Mouse (Mus musculus) adipocyte (in vitro differentiated cells): Measurements from ENCODE around the gene Fiz1.

ENCODE experiments used
- DNase-seq: peaks from one replicate; pipeline ENCODE4 v3.0.0-alpha.2; 2016; ENCODE audit warnings: low spot score

Gene Fiz1

GRCm38 (mm10) chr7:4996934-4997333 lies 17.6 kb downstream of the Fiz1 start:
- no peak for DNase-seq

DNA sequence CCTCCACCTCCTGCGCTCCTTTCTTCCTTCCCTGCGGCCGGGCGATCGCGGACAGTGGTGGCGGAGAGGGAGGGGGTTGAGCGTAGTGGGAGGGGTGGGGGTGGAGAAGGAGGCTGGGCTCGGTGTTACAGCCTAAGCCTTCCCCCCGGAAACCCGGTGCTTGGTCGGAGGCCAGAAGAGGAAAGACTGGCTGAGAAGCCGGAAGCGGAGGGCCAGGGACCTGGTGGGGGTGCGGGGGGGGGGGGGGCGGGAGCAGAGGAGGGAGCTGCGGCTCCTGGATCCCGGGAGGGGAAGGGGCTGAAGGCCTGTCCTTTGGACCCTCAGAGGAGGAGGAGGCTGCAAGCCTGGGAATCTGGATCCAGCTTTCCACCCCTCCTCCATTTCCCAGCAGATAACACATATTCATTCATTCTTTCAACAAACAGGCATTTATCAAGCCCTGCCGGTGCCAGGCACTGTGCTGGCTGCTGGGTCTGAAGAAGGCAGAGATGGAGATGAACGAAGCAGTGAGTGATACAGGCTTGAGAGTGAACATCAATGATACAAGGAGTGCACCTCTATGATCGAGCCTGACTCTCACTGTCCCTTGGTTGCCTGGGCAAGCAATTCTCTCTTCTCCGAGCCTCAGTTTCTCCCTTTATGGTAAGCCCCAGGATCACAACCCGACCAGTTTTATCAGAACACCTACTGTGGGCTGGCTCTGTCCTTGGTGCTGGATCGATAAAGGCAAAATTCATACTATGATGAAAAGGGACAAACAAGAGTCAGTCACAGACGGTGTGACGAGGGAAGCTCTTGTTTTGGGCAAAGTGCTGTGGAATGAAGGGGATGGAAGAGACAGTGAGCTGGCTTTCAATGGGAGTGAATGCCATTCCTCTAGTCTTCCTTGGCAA lies 18.2 kb downstream of the Fiz1 start, which contains the start of gene Zfp579:
Zfp579 (minus strand) TSS at position 156 of the 893 bp plus-strand sequence.
- DNase-seq: peak; percentile 88

DNA sequence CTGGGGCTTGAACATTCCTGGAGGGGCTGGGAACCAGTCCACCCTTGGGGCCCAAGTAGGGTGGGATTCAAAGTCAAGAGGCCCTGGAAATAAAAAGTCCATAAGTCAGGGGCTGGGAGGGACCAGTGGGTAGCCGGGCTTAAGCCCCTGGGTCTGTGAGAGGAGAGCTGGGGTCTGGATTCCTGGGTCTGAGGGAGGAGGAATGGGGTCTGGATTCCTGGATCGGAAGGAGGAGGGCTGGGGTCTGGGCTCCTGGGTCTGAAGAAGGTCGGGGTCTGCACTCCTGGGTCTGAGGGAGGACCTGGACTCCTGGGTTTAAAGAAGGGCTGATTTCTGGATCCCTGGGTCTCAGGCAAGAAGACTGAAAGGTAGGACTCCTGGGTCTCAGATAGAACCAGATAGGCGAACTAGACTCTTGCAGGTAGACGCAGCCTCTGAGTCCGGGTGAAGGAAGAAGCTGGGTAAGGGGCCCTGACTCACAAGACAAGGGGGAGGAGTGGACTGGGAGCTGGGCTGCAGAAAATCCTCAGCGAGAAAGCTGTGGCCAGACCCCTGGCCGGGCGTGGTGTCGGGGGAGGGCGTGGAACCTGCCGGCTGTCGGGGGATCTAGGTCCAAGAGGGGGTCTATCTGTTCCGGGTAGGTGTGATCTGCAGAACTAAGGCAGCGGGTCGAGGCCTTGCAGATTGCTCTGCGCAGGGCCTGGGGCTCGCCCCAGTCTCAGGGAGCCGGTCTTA lies 19.1 kb downstream of the Fiz1 start:
- DNase-seq: no peak

DNA sequence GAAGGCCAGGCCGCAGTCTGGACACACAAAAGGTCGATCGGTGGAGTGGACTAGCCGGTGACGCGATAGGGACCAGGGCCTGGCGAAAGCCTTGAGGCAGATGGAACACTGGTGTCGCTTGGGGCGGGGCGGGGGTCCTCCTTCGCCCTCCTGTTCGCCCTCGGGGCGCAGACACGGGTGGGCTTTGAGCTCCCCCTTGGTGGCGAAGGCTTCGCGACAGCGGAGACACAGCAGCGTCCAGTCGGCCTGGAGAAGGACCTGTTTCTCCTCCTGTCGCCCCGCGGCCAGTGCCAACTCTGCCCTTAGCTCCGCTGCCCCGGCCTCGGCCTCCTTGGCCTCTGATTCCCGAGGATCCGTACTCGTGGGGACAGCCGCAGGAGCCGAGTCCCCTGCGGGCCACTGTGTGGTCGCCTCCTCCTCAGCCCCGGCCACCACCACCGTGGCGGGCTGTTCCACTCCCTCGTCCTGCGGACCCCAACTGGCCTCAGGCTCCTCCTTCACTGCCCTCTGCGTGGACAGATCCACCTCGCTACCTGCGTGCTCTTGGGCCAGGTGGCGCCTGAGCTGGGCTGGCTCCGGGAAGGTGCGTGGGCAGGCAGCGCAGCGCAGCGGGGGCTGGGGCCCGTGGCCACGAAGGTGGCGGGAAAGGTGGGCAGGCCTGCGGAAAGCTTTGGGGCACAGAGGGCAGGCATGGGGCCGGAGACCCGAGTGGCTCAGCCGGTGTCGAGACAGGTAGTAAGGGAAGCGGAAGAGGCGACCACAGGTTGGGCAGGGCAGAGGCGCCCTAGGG lies 20.3 kb downstream of the Fiz1 start:
- no peak for DNase-seq

DNA sequence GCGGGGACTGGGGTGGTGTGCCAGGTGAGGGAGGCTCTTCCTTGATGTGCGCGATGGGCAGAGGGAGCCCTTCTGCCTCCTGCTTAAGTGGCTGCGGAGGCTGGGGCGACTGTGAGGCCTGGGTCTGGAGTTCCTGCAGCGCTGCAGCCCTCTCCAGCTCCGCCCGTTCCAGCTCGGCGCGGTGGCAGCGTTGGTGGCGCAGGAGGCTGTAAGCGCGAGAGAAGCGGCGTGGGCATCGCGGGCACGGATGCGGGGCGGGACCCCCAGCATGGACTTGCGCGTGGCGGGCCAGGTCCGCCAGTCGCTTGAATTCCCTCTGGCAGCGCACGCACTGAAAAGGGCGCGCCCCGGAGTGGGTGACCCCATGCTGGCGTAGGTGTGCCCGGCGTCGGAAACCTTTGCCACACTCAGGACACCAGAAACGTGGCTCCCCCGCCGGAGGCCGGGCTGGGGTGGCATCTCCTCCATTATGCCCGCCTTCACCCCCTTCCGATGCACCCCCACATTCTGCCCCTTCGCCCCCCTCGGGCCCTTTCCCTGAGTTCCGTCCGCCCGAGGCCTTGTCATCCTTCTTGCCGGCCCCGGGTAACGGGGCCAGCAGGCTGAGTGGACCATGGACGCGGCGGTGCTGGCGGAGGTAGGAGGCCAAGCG lies 21.0 kb downstream of the Fiz1 start:
- no peak for DNase-seq

GRCm38 (mm10) chr7:4988250-4988649 lies 26.2 kb downstream of the Fiz1 start:
- no peak for DNase-seq

GRCm38 (mm10) chr7:4976832-4977231 lies 37.7 kb downstream of the Fiz1 start:
- no peak for DNase-seq

DNA sequence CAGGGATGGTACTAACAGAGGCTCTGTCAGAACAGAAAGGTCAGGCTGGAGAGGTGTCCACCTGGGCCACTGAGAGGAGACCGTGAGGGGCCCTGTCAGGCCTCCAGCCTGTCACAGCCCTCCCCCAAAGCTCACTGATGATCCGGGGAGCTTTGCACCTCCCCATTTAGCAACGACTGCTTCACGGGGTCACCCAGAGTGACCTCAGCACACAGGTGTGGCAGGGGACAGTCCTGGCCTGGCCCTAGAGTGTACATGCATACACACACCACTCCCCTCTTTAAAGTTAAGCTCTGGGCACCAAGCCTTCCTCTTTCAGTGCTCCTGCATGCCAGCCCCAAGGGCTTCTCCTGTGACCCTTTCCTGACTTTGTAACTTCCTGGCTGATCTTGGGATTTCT lies 39.0 kb downstream of the Fiz1 start:
- DNase-seq: no peak

GRCm38 (mm10) chr7:4972321-4973047 lies 42.0 kb downstream of the Fiz1 start:
- DNase-seq: peak; percentile 76

GRCm38 (mm10) chr7:4971710-4972109 lies 42.8 kb downstream of the Fiz1 start:
- no peak for DNase-seq

GRCm38 (mm10) chr7:4971068-4971467 lies 43.4 kb downstream of the Fiz1 start, which contains the start of gene Sbk3:
Gene Sbk3 (minus strand): TSS chr7:4971168.
- no peak for DNase-seq

- no peak for DNase-seq
Measured at GRCm38 (mm10) chr7:4964988-4965387, 49.5 kb downstream of the Fiz1 start.

DNA sequence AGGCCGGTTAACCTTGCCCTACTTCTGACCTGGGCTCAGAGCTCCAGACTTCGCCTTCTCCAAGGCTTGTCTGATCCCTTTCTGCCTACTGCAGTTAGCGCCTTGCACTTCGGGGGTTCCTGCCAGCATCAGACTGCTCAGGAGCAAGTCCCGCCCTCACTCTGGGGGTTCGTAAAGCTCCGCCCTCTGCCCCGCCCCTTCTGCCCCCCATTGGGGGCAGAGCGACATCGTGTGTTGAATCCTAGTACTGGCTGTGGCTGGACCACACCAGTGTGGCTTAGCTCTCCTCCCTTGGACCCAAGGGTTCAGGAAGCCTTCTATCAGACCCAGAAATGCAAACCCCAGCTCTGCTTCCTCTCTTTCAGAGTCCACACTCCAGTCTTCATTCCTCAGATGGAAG lies 50.2 kb downstream of the Fiz1 start, which contains the start of gene Sbk2:
Sbk2 (minus strand) TSS at position 135 of the 400 bp plus-strand sequence.
- no peak for DNase-seq

DNA sequence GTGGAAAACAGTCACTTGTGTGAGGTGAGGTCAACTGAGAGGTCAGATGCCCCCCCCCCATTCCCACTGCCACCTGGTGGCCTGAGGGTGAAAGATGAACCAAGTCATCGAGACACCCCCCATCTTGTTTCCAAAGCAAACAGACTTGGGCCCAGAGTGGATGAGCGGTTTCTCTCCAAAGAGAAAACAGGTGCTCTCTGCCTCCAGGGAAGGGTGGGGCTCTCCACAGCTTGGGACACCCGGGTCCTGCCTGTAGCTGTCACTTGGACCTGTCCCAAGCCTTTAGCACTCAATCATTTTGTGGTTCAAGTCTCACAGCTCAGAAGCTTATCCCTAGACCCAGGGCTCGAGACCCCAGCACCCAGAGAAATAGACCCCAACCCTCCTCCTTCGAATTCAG lies 51.0 kb downstream of the Fiz1 start:
- DNase-seq: no peak

- no peak for DNase-seq
Measured at GRCm38 (mm10) chr7:4957361-4957760, 57.1 kb downstream of the Fiz1 start.
